Mouse (Mus musculus) stomach, postnatal 0 days (tissue): ENCODE measurements at regions not wholly inside any gene's neighbourhood (a gene's known extent, or its start where the extent isn't known, plus 50 kb on each side); places are given as distances from the start of the nearest gene placed in this dataset.

Source experiments
- ATAC-seq: fragments of 200-750 bp; cut with Nextera tagmentation; 2 replicates; pipeline ENCODE4 v1.8.0; 2017; ENCODE audit not compliant: low FRiP score, low TSS enrichment
- DNase-seq: peaks from one replicate; pipeline ENCODE4 v3.0.0-alpha.2; 2016; ENCODE audit warnings: low spot score
- H3K27ac ChIP-seq: fragments of 300-500 bp; sonication (generic); replicated peaks from 2 replicates; pipeline ENCODE4 v1.5.1; 2014; ENCODE audit warnings: mild to moderate bottlenecking, control low read depth
- H3K27me3 ChIP-seq: fragments of 300-500 bp; sonication (generic); 2 replicates; pipeline ENCODE4 v1.6.1; 2014; ENCODE audit warnings: low read length; ENCODE audit not compliant: control insufficient read depth, insufficient read depth
- H3K36me3 ChIP-seq: fragments of 300-500 bp; sonication (generic); 2 replicates; pipeline ENCODE4 v1.6.1; 2014; ENCODE audit warnings: low read length, mixed read lengths; ENCODE audit not compliant: control insufficient read depth, insufficient read depth
- H3K4me1 ChIP-seq: fragments of 300-500 bp; sonication (generic); replicated peaks from 2 replicates; pipeline ENCODE4 v1.6.1; 2014; ENCODE audit warnings: antibody characterized with exemption; ENCODE audit not compliant: control insufficient read depth, insufficient read depth
- H3K4me2 ChIP-seq: fragments of 300-500 bp; sonication (generic); replicated peaks from 2 replicates; pipeline ENCODE4 v1.6.1; 2014; ENCODE audit warnings: low read depth, mild to moderate bottlenecking, control low read depth, moderate library complexity
- H3K4me3 ChIP-seq: fragments of 300-500 bp; sonication (generic); 2 replicates; pipeline ENCODE4 v1.5.1; 2014; ENCODE audit warnings: low read depth, low read length, control low read depth
- H3K9ac ChIP-seq: fragments of 300-500 bp; sonication (generic); 2 replicates; pipeline ENCODE4 v1.6.1; 2014; ENCODE audit warnings: mild to moderate bottlenecking, low read length, control low read depth, mixed read lengths
- H3K9me3 ChIP-seq: fragments of 300-500 bp; sonication (generic); 2 replicates; pipeline ENCODE4 v1.6.1; 2016; ENCODE audit warnings: low read length; ENCODE audit not compliant: control insufficient read depth
- CTCF ChIP-seq: IDR thresholded peaks from 2 replicates; pipeline ENCODE4 v1.5.1; 2016; ENCODE audit warnings: antibody characterized with exemption, low read depth, mild to moderate bottlenecking, moderate library complexity
- EP300 ChIP-seq: optimal IDR thresholded peaks from 2 replicates; pipeline ENCODE3; 2016; ENCODE audit warnings: antibody characterized with exemption
- WGBS: fragments of 180-500 bp; shearing (Covaris S2); extraction: QIAGEN DNeasy Blood & Tissue Kit; methylation state at CpG from one replicate; pipeline ENCODE4 v1.1.7; 2014; 5-methylcytosine and 5-hydroxymethylcytosine counted together

DNA sequence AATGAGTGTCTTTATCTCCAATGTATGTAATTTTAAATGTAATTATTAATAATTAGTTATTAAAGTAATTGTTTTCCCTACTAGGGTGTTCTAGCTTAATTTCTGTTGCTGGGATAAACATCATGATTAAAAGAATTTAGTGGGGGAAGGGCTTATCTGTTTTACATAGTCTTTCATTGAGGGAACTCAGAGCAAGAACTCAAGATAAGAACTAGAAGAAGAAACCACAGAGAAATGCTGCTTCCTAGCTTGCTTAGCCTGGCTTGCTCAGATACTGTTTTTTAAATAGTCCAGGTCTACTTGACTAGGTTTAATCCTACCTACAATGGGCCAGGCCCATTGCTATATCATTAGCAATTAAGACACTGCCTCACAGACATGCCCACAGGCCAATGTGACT lies 400.3 kb downstream of the Sqor start:
- H3K4me1 ChIP-seq: no peaks in the 10 kb centered on the region
- ATAC-seq (no peak), DNase-seq (no peak)
- H3K9ac ChIP-seq: no peak overlapping the region
- H3K4me3 ChIP-seq: no peak overlapping the region
- TF ChIP-seq EP300 (no peak), CTCF (no peak)
- no peaks in the 10 kb centered on the region for H3K36me3 ChIP-seq
- no peaks in the 10 kb centered on the region for H3K9me3 ChIP-seq
- no peaks in the 10 kb centered on the region for H3K27me3 ChIP-seq
- H3K4me2 ChIP-seq: no peak overlapping the region
- no peak overlapping the region for H3K27ac ChIP-seq

DNA sequence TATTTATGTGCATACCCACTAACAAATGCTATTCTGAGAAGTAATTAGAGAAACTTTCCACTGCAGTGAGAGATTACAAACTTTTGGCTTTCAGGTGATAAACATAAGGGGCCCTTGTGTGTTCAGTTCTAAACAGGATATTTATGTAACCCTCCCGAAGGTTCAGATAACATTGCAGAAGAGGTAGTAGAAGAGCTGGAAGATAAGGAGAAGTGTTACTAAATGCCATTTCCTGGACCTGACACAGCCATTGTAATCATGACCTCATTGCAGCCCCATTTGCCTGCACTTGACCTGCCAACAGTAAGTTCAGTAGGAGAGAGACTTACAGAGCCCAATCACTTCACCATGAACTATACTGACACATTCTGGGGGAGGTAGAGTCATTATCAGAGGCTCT lies 405.6 kb downstream of the Sqor start:
- H3K9ac ChIP-seq: no peak overlapping the region
- H3K27me3 ChIP-seq: no peaks in the 10 kb centered on the region
- H3K4me1 ChIP-seq: no peaks in the 10 kb centered on the region
- H3K27ac ChIP-seq: no peak overlapping the region
- H3K36me3 ChIP-seq: no peaks in the 10 kb centered on the region
- no peak overlapping the region for H3K4me3 ChIP-seq
- ATAC-seq (no peak), DNase-seq (no peak)
- 44% methylated on average over 1 of the region's 1 CpGs for WGBS
- H3K4me2 ChIP-seq: no peak overlapping the region
- TF ChIP-seq CTCF (no peak), EP300 (no peak)
- H3K9me3 ChIP-seq: no peaks in the 10 kb centered on the region

DNA sequence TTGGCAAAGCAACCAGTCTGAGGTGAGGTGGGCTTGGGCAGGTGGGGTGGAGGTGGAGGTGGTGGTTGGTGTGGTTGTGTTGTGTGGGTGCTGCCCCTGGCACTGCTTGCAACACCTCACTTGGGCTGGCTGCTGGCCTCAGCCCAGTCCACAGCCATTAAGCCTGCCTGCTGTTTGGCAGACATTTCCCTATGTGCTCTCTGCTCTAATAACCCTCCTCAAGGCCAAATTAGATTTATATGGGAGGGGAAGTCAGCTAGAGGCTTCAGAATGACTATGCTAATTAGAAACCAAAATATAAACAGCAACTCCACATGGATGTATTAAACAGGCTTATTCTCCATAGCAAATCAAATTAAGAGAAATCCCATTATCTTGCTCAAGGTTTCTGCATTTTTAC lies 417.2 kb downstream of the Sqor start:
- H3K9ac ChIP-seq: no peak overlapping the region
- no peaks in the 10 kb centered on the region for H3K4me1 ChIP-seq
- no peaks in the 10 kb centered on the region for H3K27me3 ChIP-seq
- no peak for DNase-seq
- no peak for ATAC-seq
- H3K4me3 ChIP-seq: no peak overlapping the region
- no peak overlapping the region for H3K4me2 ChIP-seq
- TF ChIP-seq EP300 (no peak), CTCF (no peak)
- no peaks in the 10 kb centered on the region for H3K36me3 ChIP-seq
- H3K9me3 ChIP-seq: no peaks in the 10 kb centered on the region
- H3K27ac ChIP-seq: no peak overlapping the region

DNA sequence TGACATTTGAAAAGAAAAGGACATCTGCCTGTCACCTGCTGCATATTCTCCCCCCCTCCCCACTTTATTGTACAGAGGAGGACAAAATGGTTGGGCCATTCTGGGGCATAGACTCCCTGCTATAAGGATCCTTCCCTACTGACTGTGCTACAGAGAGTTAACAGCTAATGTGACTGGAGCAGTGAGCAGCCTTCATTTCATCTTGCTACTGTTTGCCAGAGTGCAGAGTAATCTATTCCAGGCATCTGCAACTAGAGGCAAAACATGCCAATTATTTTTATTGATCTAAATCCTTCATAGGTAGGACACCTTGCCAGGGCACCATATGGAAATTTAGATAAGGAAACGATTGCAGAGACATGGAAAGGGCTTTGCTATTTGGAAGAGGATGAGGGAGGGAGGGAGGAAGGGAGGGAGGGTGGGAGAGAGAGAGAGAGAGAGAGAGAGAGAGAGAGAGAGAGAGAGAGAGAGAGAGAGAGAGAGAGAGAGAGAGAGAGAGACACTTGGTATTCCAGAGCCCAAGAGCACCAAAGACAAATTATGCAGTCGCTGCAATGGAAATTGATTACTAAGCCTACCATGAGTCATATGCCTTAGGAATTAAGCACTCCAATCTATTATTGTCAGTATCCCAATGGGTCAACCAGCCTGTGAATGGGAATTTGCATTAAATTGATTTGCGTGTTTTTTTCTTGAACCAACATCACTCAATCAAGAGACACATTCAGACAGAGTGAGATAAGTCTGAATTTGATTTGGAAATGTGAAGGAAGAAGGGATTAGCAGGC lies 426.0 kb downstream of the Sqor start:
- Histone ChIP-seq H3K4me2 (no peak overlapping the region), H3K27ac (no peak overlapping the region), H3K36me3 (no peaks in the 10 kb centered on the region), H3K9me3 (no peaks in the 10 kb centered on the region), H3K4me1 (no peaks in the 10 kb centered on the region), H3K4me3 (no peak overlapping the region), H3K9ac (no peak overlapping the region), H3K27me3 (no peaks in the 10 kb centered on the region)
- ATAC-seq (no peak), DNase-seq (no peak)
- WGBS: 48% methylated on average over 3 of the region's 3 CpGs
- TF ChIP-seq EP300: no peak
- no peak for TF ChIP-seq CTCF

DNA sequence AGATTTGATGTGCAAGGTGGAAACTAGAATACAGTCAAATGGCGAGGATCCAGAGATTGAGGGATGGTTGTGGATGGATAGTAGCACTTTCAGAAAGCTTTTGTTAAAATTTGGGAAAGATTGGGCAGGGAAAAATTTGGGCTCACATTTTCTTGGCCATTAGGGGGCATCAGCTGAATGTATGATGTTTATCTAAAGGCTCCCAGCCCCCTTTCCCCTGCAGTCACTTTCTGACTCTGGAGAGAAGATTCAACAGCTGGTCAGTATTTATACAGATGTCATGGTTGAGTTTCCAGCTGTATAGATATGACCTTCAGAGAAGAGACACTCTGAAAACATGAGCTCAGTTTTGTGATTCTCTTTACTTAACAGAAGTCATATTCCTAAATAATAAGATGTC lies 429.5 kb downstream of the Sqor start:
- no peak overlapping the region for H3K4me3 ChIP-seq
- no peak overlapping the region for H3K9ac ChIP-seq
- DNase-seq (no peak), ATAC-seq (no peak)
- no peaks in the 10 kb centered on the region for H3K36me3 ChIP-seq
- TF ChIP-seq CTCF (peak; percentile 56), EP300 (no peak)
- 35% methylated on average over 1 of the region's 1 CpGs for WGBS
- H3K27me3 ChIP-seq: no peaks in the 10 kb centered on the region
- no peak overlapping the region for H3K4me2 ChIP-seq
- H3K27ac ChIP-seq: no peak overlapping the region
- no peaks in the 10 kb centered on the region for H3K4me1 ChIP-seq
- no peaks in the 10 kb centered on the region for H3K9me3 ChIP-seq
